Mouse (Mus musculus): ENCODE data around the gene Bicdl2. TPM values are rescaled to one million over a fixed set of nuclear protein-coding genes. Genes with fewer than 3 reads are reported as not detected.

The Bicdl2 gene
- total RNA-seq (2021): not detected

- DNase-seq (ENCODE audit: extremely low spot score in 1 of 2, low spot score in 1 of 2): peak in 1 of 2 experiments; percentile 46
Observed at GRCm38 (mm10) chr17:23660117-23660875, at the start of gene Bicdl2. Gene Bicdl2 (plus strand): TSS chr17:23660506.

GRCm38 (mm10) chr17:23617087-23617486 lies 43.2 kb upstream of the Bicdl2 start:
- no peak for DNase-seq (ENCODE audit: extremely low spot score in 1 of 2, low spot score in 1 of 2)

- DNase-seq (ENCODE audit: extremely low spot score in 1 of 2, low spot score in 1 of 2): no peak
Observed at GRCm38 (mm10) chr17:23620351-23620750, 40.0 kb upstream of the Bicdl2 start.

- no peak for DNase-seq (ENCODE audit: extremely low spot score in 1 of 2, low spot score in 1 of 2)
Observed at GRCm38 (mm10) chr17:23627813-23628212, 32.5 kb upstream of the Bicdl2 start.

- DNase-seq (ENCODE audit: extremely low spot score in 1 of 2, low spot score in 1 of 2): peak; percentile 83 to 86
Observed at GRCm38 (mm10) chr17:23630195-23631020, 29.9 kb upstream of the Bicdl2 start.

- no peak for DNase-seq (ENCODE audit: extremely low spot score in 1 of 2, low spot score in 1 of 2)
Observed at GRCm38 (mm10) chr17:23631241-23631640, 29.1 kb upstream of the Bicdl2 start.

GRCm38 (mm10) chr17:23644613-23645495 lies 15.5 kb upstream of the Bicdl2 start, which contains the start of gene Mmp25:
Gene Mmp25 (minus strand): TSS chr17:23645277.
- no peak for DNase-seq (ENCODE audit: extremely low spot score in 1 of 2, low spot score in 1 of 2)

GRCm38 (mm10) chr17:23645894-23646293 lies 14.4 kb upstream of the Bicdl2 start:
- DNase-seq (ENCODE audit: extremely low spot score in 1 of 2, low spot score in 1 of 2): no peak

- DNase-seq (ENCODE audit: extremely low spot score in 1 of 2, low spot score in 1 of 2): no peak
Observed at GRCm38 (mm10) chr17:23651363-23651762, 8.9 kb upstream of the Bicdl2 start.

- no peak for DNase-seq (ENCODE audit: extremely low spot score in 1 of 2, low spot score in 1 of 2)
Observed at GRCm38 (mm10) chr17:23653324-23653723, 7.0 kb upstream of the Bicdl2 start.

GRCm38 (mm10) chr17:23654001-23654400 lies 6.3 kb upstream of the Bicdl2 start:
- no peak for DNase-seq (ENCODE audit: extremely low spot score in 1 of 2, low spot score in 1 of 2)

GRCm38 (mm10) chr17:23654410-23654809 lies 5.9 kb upstream of the Bicdl2 start:
- DNase-seq (ENCODE audit: extremely low spot score in 1 of 2, low spot score in 1 of 2): no peak

GRCm38 (mm10) chr17:23658450-23658849 lies 1.9 kb upstream of the Bicdl2 start:
- no peak for DNase-seq (ENCODE audit: extremely low spot score in 1 of 2, low spot score in 1 of 2)

GRCm38 (mm10) chr17:23660876-23661200 lies 532 bp downstream of the Bicdl2 start:
- no peak for DNase-seq (ENCODE audit: extremely low spot score in 1 of 2, low spot score in 1 of 2)

GRCm38 (mm10) chr17:23661526-23661925 lies 1.2 kb downstream of the Bicdl2 start:
- DNase-seq (ENCODE audit: extremely low spot score in 1 of 2, low spot score in 1 of 2): no peak

GRCm38 (mm10) chr17:23664556-23665021 lies 4.3 kb downstream of the Bicdl2 start:
- no peak for DNase-seq (ENCODE audit: extremely low spot score in 1 of 2, low spot score in 1 of 2)

- no peak for DNase-seq (ENCODE audit: extremely low spot score in 1 of 2, low spot score in 1 of 2)
Observed at GRCm38 (mm10) chr17:23665511-23665910, 5.2 kb downstream of the Bicdl2 start.

- DNase-seq (ENCODE audit: extremely low spot score in 1 of 2, low spot score in 1 of 2): no peak
Observed at GRCm38 (mm10) chr17:23670516-23671074, 10.3 kb downstream of the Bicdl2 start.

- DNase-seq (ENCODE audit: extremely low spot score in 1 of 2, low spot score in 1 of 2): no peak
Observed at GRCm38 (mm10) chr17:23671519-23671918, 11.2 kb downstream of the Bicdl2 start.

- no peak for DNase-seq (ENCODE audit: extremely low spot score in 1 of 2, low spot score in 1 of 2)
Observed at GRCm38 (mm10) chr17:23672761-23673160, 12.5 kb downstream of the Bicdl2 start.
